Mouse (Mus musculus): Measurements from ENCODE around the gene Hint1. TPM values are rescaled to one million over a fixed set of nuclear protein-coding genes. Genes with fewer than 3 reads are reported as not detected.

Hint1 gene
- total and polyA plus RNA-seq, 3 experiments, result 854 to 1,228 (median 1,034) TPM

DNA sequence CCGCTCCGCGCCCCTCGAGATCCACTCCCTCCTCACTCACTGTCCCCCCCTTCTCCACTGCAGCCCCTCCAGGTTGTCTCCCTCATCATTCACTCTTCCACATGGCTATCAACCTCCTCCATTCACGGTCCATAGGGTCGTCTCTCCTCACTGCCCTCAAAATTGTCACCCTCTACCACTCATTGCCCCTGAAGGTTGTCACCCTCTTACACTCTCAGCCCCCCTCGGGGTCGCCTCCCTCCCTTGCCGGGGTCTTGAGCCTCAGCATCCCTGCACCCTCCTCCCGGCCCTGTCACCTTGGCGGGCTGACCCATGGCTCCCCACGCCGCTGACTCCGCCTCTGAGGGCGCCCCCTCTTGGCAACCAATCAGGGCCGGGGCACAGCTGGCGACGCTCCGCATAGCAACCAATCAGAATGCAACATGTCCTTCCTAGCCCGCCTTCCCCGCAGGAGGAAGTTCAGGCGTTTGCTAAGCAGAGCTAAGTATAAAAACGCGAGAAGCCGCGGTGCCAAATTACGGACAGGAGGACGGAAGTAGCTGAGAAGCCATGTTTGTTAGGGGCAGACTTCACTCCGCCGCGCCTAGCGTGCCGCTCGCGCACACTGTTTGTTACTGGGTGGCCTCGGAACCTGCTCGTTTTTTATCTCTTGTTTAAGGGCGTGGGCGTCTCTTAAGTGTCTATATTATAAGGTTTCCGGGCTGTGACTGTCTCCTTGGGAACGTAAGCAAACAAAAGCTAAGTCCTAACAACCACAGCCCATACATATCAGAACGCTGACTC lies 5.7 kb upstream of the Hint1 start, which contains the start of gene Lyrm7 (continued):
- TF ChIP-seq NRF1 (IDR thresholded peaks at IDR 0.05; ENCODE audit: low read depth, low read length) (peak; percentile 79), RAD21 (IDR thresholded peaks at IDR 0.05; ENCODE audit: low read depth, low read length) (no peak), EP300 (IDR thresholded peaks at IDR 0.05; ENCODE audit: low read length) (peak; percentile 56; the same call in 1 of the 2 replicates), UBTF (IDR thresholded peaks at IDR 0.05; ENCODE audit: low read depth, low read length) (0 out of 2 replicates have a peak, but pooled peaks have one; percentile 62), ZC3H11A (IDR thresholded peaks at IDR 0.05; ENCODE audit: low read depth, low read length) (no peak), CHD1 (IDR thresholded peaks at IDR 0.05; ENCODE audit: low read depth, low read length) (peak; percentile 95; the same call in 1 of the 2 replicates), ZNF384 (IDR thresholded peaks at IDR 0.05; ENCODE audit: low read depth, low read length) (peak; percentile 72), NELFE (IDR thresholded peaks at IDR 0.05; ENCODE audit: low read depth, low read length) (peak; percentile 95)

DNA sequence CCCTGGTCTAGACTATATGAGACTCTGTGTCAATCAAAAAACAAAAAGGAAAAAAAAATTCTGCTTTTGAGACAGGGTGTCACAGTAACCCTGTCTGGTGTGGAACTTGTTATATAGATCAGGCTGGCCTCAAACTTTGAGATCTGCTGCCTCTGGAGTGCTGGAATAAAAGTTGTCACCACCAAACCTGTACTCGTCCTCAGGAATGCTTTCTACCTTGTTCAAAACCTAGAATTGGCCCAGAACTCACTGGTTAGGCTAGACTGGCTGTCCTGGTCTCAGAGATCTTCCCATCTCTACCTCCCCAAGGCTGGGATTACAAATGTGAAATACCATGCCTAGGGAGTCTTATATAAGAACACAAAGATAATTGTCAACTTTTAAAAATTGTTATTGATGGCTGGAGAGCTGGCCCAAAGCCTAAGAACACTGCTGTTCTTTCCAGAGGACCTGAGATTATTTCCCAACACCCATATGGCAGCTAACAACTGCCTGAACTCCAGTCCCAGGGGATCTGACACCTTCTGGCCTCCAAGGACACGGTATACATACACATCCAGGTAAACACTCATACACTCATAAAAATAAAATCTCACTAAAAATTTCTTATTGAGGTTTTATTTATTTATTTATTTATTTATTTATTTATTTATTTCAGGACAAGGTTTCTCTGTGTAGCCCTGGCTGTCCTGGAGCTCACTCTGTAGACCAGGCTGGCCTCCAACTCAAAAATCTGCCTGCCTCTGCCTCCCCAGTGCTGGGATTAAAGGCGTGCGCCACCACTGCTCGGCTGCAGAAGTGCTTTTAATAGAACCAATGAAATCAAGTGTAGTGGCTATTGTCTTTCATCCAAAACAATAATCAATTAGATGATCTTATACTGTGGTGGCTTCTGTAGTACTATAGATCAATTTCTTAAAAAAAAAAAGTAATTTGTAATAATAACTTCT lies 4.4 kb upstream of the Hint1 start:
- peak overlapping the region in 2 of 3 experiments; percentile 60 to 72 for H3K4me3 ChIP-seq (replicated peaks in 1 of 3; ENCODE audit: low read depth in 2 of 3, low read length in 2 of 3, poor library complexity in 1 of 3)
- H3K9ac ChIP-seq (ENCODE audit: insufficient read depth, low read depth), result peak overlapping the region; percentile 86
- peak overlapping the region; percentile 48; the same call in 1 of the 2 replicates for H3K4me2 ChIP-seq (ENCODE audit: insufficient read depth, low read depth, poor library complexity, severe bottlenecking)
- in situ Hi-C loops (cut with MboI; ENCODE audit: low pct_ligation_motif_present, low pct_unique_long_range_greater_than_20kb, low sequenced_read_pairs) (loop anchor here (5.0 to 10.0 kb wide), 3 partner anchors 154 to 547 kb away; partner anchors contain the start of gene Rapgef6), dilution Hi-C loops (cut with MboI; ENCODE audit: extremely low pct_ligation_motif_present, extremely low pct_unique_long_range_greater_than_20kb, low sequenced_read_pairs) (no loop called here)
- no peaks in the 10 kb centered on the region for H3K27me3 ChIP-seq (replicated peaks)
- H3K79me2 ChIP-seq (replicated peaks; ENCODE audit: control insufficient read depth, extremely low read depth, insufficient read depth, poor library complexity, severe bottlenecking), result peaks cover 5% of the 10 kb centered on the region
- TF ChIP-seq USF2 (conservative IDR thresholded peaks at IDR 0.05; ENCODE audit: low read depth, low read length), result no peak
- no peak for TF ChIP-seq IRF4 (IDR thresholded peaks at IDR 0.05; ENCODE audit: low read depth, low read length)
- TF ChIP-seq EP300 (IDR thresholded peaks at IDR 0.05; ENCODE audit: low read length), result no peak
- TF ChIP-seq ETS1 (conservative IDR thresholded peaks at IDR 0.05; ENCODE audit: low read depth, low read length), result no peak
- no peak for TF ChIP-seq CHD1 (IDR thresholded peaks at IDR 0.05; ENCODE audit: low read depth, low read length)
- no peaks in the 10 kb centered on the region for H3K9me3 ChIP-seq (replicated peaks; ENCODE audit: low read length)
- H3K4me1 ChIP-seq (ENCODE audit: control insufficient read depth in 1 of 2, insufficient read depth in 2 of 2), result peaks cover 0 to 40% of the 10 kb centered on the region in 2 experiments; a peak in 2 of 4 replicates
- no peak overlapping the region for H3K27ac ChIP-seq (ENCODE audit: insufficient read depth, low read depth)
- peaks cover 0 to 2% of the 10 kb centered on the region in 2 experiments for H3K36me3 ChIP-seq (replicated peaks in 1 of 2; ENCODE audit: control insufficient read depth in 1 of 2, insufficient read depth in 1 of 2, low read length in 1 of 2)
- no peak for DNase-seq (ENCODE audit: extremely low read depth)

Data from CH12.LX (cell line).